Mouse (Mus musculus): ENCODE results near the gene Eif2s3x. TPM values are rescaled to one million over a fixed set of nuclear protein-coding genes. Genes with fewer than 3 reads are reported as not detected.
"Not testable (repeated sequence)": the region's sequence is repeated elsewhere in the genome, so short reads cannot be mapped to it uniquely, and the experiment has no call there.

The Eif2s3x gene
- total RNA-seq (2021): 155 and 188 TPM in 2 replicates
- long read RNA-seq, transcript Eif2s3x-201 (12 exons, 3,647 nt): major isoform, 15 of 45 reads
- long read RNA-seq, partial matches to known transcripts: 2 of 45 reads
- long read RNA-seq, other reads (novel, unspliced or antisense): 28 of 45 reads

- peak; percentile 79 for DNase-seq
These were observed at the start of gene Eif2s3x for GRCm38 (mm10) chrX:94212597-94213321. TSS of gene Eif2s3x (minus strand) at chrX:94212862.

DNA sequence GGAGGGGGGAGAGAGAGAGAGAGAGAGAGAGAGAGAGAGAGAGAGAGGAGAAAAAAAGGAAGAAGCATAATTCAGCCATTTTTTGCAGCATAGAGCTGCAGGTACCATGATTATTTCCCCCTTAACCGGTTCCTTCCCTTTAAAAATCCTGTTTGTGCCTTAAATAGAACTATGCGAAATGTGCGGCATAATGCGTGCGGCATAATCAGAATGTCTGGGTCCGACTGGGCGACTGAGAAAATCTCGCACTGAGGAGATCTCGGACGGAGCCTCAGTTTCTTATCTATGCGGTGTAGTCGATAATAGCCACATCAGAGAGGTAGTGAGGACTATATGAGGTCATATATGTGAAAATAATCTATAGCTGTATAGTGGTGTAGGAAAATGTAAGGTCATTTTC, 22.9 kb upstream of the Eif2s3x start:
- DNase-seq: no peak

DNA sequence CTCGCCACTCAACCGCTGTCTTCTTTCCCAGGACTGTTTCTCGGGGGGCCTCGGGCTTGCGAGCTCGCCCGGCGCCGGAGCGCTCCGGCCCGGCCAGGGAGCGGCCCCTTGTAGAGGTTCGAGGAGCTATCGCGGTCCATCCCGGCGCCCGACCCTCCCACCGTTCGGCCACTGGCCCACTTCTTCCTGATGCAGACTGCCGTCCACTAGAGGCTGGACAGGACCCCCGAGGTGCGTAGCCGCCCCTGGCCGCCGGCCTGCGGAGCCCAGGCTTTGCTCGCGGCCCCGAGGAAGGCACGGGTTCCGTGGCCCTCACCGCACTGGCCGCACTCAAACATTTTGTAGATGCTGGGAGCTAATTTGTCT, 22.5 kb upstream of the Eif2s3x start:
- peak; percentile 20 for DNase-seq

GRCm38 (mm10) chrX:94234532-94235189, 22.0 kb upstream of the Eif2s3x start, which contains the start of gene Klhl15:
TSS of gene Klhl15 (plus strand) at chrX:94234599.
- peak; percentile 83 for DNase-seq

DNA sequence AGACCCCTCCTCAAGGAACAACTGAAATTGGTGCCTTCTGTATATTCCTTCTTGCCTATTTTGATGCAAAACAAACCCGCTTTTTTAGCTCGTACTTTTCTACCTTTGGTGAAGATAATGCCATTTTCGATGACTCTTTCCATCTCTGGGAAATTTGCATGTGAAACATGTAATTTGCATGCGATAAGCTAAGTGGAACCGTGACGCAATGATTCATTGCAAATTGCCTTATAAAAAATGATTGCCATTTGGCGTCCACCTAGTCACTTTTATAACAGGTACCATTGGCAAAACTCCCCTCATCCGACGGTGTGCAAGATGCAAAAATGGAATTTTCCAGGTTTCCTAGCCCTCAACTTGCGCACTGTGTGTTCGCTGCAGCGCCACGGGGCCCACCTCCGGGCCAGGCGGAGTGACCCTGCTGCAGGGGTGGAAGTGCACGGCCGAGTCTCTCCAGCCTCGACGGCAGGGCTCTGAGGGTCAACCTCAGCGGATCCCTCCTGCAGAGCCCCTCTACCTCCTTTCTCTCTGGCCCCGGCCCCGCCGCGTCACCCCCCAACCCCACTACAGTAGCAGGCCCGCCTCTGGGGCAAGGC, 21.4 kb upstream of the Eif2s3x start:
- no peak for DNase-seq

DNA sequence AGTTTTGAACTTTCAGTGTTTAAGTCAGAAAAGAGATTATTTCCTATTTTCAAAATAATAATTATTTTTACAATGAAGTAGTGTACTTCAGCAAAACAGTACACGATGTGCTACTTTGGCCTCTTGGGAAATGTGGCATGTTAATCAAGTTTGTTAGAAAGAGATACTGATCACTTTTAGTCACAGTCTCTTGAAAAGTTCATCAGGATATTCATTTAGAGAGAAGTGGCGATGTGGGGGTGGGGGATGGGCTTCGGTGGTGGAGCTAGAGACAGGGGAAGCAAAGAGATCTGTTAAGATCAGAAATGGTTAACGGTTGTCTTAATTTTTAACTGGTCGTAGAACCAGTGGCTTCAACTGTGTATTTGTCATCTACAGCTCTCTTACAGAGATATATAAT, 20.8 kb upstream of the Eif2s3x start:
- DNase-seq: no peak

- DNase-seq: no peak
These were observed 722 bp upstream of the Eif2s3x start for GRCm38 (mm10) chrX:94213384-94213783.

GRCm38 (mm10) chrX:94212264-94212596, 432 bp downstream of the Eif2s3x start:
- no peak for DNase-seq

- DNase-seq: no peak
These were observed 14.9 kb downstream of the Eif2s3x start for GRCm38 (mm10) chrX:94197789-94198188.

DNA sequence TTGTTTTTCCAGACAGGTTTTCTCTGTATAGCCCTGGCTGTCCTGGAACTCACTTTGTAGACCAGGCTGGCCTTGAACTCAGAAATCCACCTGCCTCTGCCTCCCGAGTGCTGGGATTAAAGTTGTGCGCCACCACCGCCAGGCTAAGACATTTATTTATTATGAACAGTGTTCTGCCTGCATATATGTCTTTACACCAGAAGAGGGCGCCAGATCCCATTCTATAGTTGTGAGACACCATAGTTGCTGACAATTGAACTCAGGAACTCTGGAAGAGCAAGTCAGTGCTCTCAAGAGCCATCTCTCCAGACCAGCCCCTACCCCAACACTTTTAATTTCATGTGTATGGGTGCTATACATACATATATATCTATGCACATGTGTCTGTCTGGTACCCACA, 18.8 kb downstream of the Eif2s3x start:
- DNase-seq: not testable (repeated sequence)

DNA sequence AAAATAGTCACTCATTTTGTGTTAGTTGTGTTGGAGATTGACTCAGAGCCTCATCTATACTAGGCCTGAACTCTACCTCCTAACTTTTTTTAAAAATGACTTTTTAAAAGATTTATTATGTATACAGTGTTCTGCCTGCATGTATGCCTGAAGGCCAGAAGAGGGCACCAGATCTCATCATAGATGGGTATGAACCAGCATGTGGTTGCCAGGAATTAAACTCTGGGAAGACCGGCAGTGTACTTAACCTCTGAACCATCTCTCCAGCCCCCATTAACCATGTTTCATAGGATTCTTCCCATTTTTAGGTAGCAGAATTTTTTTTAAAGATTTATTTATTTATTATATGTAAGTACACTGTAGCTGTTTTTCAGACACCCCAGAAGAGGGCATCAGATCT, 27.5 kb downstream of the Eif2s3x start:
- DNase-seq: no peak

DNA sequence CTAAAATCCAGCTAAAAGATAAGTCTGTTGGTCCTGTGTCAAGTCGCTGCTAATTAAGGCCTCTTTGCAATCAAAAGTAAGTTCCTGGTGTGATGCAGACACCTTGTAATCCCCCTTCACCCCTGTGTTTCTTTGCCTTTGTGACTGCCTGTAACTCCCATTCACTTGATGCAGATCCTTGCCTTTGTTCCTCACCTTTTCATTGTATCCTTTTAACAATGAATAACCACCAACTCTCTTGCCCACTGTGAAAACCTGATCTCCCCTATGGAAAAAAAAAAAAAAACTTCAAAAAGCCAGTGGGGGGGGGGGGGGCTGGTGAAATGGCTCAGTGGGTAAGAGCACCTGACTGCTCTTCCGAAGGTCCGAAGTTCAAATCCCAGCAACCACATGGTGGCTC, 28.8 kb downstream of the Eif2s3x start:
- no peak for DNase-seq

GRCm38 (mm10) chrX:94177715-94178340, 34.8 kb downstream of the Eif2s3x start:
- peak; percentile 78 for DNase-seq

DNA sequence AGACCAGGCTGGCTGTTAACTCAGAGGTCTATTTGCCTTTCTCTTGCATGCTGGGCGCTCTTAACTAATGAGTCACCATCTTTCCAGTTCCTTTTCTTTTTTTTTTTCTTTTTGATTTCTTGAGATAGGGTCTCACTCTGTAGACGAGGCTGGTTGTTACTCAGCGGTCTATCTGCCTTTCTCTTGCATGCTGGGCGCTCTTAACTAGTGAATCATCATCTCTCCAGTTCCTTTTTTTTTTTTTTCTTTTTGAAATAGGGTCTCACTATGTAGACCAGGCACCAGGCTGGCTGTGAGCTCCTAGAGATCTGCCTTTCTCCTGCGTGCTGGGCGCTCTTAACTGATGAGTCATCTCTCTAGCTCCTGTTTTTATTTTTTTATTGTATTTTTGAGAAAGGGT, 43.3 kb downstream of the Eif2s3x start:
- no peak for DNase-seq

DNA sequence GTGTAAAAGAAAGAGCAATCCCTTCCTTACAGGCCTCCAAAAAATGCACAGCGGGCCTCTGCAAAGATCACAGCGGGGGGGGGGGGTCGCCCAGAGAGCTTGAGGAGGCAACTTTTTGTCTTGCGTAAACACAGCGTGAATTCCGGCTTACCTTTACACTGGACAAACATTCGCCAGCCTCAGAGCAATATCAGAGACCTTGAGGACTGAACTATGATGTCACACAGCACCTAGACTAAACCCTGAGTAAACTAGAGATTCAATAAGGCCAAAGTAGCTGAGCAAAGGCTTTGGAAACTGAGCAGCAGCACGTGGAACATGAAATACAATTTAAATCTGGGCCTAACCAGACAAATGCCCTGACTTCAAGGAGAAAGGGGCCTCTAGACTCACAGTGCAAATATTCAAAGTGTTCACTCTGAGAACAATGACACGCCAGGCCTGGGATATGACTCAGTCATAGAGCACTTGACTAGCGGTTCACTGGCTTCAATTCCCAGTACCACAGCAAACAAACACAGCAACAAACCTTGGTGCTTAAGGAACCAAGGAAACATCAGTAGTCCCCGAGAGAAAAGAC, 60.3 kb downstream of the Eif2s3x start:
- DNase-seq: no peak

DNA sequence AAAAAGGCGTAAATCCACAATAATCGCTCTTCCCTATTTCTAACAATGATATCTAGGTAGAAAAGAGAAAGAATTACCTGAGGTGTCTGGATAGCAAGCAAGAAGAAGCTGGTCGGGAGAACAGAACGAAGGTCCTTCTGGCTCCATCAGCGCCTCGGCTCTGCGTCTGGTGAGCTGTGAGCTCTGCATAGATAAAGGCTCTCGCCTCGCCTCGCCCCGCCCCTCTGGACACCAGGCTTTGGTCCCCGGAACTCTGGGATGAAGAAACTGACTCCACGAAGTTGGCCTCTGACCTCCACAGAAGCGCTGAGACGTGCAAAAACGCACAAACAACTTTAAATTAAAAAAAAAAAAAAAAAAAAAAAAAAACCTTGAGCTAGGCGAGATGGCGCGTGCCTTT, 62.2 kb downstream of the Eif2s3x start:
- no peak for DNase-seq

GRCm38 (mm10) chrX:94142004-94142771, 70.5 kb downstream of the Eif2s3x start:
- DNase-seq: no peak

DNA sequence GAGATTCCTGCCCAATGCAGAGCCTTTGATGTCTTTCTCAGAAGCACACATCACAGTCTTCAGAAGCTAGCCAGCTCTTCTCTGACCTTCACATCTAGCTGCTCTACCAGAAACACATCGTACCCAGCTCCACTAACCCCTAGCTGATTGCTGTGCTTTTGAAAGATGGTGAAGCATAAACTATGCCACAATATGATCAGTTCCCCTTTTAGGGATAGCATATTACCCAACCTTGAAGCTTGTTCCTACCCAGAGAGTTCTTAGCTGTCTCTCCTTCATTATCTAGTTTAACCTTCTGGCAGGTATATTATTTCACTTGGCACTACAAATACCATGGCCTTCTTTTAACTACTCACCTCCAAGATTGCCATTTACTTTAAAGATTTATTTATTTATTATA, 72.6 kb downstream of the Eif2s3x start:
- DNase-seq: no peak

Measured in adrenal gland, postnatal 25 days (tissue).